ENCODE assay signal across 8 mouse cellular contexts in genomic region chr3:108209536-108209935, GRCm38 (mm10). TPM values are rescaled to one million over a fixed set of nuclear protein-coding genes. Genes with fewer than 3 reads are reported as not detected.
A peak's percentile ranks its signal among the peaks of the same experiment; 100 is the strongest.
DNase-seq lines count a peak whose midpoint lies in the region; ATAC-seq and TF ChIP-seq lines count a peak whose summit lies in the region.

No protein-coding gene starts in this region.

- no peak for TF ChIP-seq CTCF in ES-Bruce4 (IDR thresholded peaks at IDR 0.05; ENCODE audit: low read depth, low read length)
- no peak for TF ChIP-seq CTCF in forebrain, postnatal 0 days (IDR thresholded peaks at IDR 0.05; ENCODE audit: low read depth)

- H3K27ac ChIP-seq in heart, embryonic 11.5 days (ENCODE audit: low read depth, low read length): no peak overlapping the region
- H3K27ac ChIP-seq in ES-Bruce4 (ENCODE audit: insufficient read depth, low read length): no peak overlapping the region
- H3K27ac ChIP-seq in forebrain, postnatal 0 days (ENCODE audit: low read depth, low read length): peak overlapping the region; percentile 97
- H3K27ac ChIP-seq in midbrain, embryonic 10.5 days (replicated peaks): peak overlapping the region; percentile 100

- peaks cover 10% of the 10 kb centered on the region for H3K36me3 ChIP-seq in heart, embryonic 11.5 days (ENCODE audit: control insufficient read depth, insufficient read depth, low read length)
- no peaks in the 10 kb centered on the region for H3K36me3 ChIP-seq in ES-Bruce4 (ENCODE audit: control insufficient read depth, insufficient read depth, low read length, poor library complexity, severe bottlenecking)
- peaks cover 28% of the 10 kb centered on the region for H3K36me3 ChIP-seq in forebrain, postnatal 0 days (ENCODE audit: insufficient read depth)
- peaks cover 40% of the 10 kb centered on the region for H3K36me3 ChIP-seq in midbrain, embryonic 10.5 days

- peak overlapping the region; percentile 85 for H3K4me2 ChIP-seq in heart, embryonic 11.5 days
- peak overlapping the region; percentile 89 for H3K4me2 ChIP-seq in forebrain, postnatal 0 days (ENCODE audit: low read depth)

- peak overlapping the region; percentile 95 for H3K9ac ChIP-seq in heart, embryonic 11.5 days (ENCODE audit: low read depth, low read length)
- peak overlapping the region; percentile 69 for H3K9ac ChIP-seq in ES-Bruce4 (ENCODE audit: low read depth, poor library complexity, severe bottlenecking)
- peak overlapping the region; percentile 83 for H3K9ac ChIP-seq in forebrain, postnatal 0 days

- no peak for TF ChIP-seq POLR2A in ES-Bruce4 (IDR thresholded peaks at IDR 0.05; ENCODE audit: insufficient read depth, low read length)

- H3K27me3 ChIP-seq in heart, embryonic 11.5 days (ENCODE audit: control insufficient read depth, insufficient read depth, low read length): no peaks in the 10 kb centered on the region
- no peaks in the 10 kb centered on the region for H3K27me3 ChIP-seq in ES-Bruce4 (ENCODE audit: control insufficient read depth, insufficient read depth, low read length, poor library complexity, severe bottlenecking)
- H3K27me3 ChIP-seq in forebrain, postnatal 0 days (ENCODE audit: insufficient read depth, low read length): no peaks in the 10 kb centered on the region
- H3K27me3 ChIP-seq in midbrain, embryonic 10.5 days (ENCODE audit: low read depth, poor library complexity, severe bottlenecking): no peaks in the 10 kb centered on the region

- DNase-seq in heart, postnatal 10 days: no peak
- no peak for DNase-seq in forebrain, postnatal 0 days
- peak; percentile 30 for DNase-seq in midbrain, embryonic 10.5 days (ENCODE audit: low spot score)
- no peak for DNase-seq in MN1 (ENCODE audit: low spot score)
- DNase-seq in gastrocnemius, adult 8-10 months (ENCODE audit: low spot score in 2 of 2): no peak
- no peak for DNase-seq in gastrocnemius, postnatal 25 days

- ATAC-seq in heart, embryonic 11.5 days (replicated peaks; ENCODE audit: insufficient number of reproducible peaks, low FRiP score, low TSS enrichment): no peak
- no peak for ATAC-seq in forebrain, postnatal 0 days

- intact Hi-C loops in heart, postnatal 10 days (cut with DNase I): no loop called here

- TF ChIP-seq EP300 in ES-Bruce4 (IDR thresholded peaks at IDR 0.05; ENCODE audit: insufficient read depth, low read depth, low read length): no peak

- 11% methylated on average over 8 of the region's 8 CpGs for WGBS in heart, embryonic 11.5 days (ENCODE audit: insufficient replicate concordance)
- 8% methylated on average over 8 of the region's 8 CpGs for WGBS in forebrain, postnatal 0 days
- WGBS in midbrain, embryonic 10.5 days: 10% methylated on average over 8 of the region's 8 CpGs

- no peaks in the 10 kb centered on the region for H3K9me3 ChIP-seq in heart, embryonic 11.5 days (replicated peaks; ENCODE audit: control insufficient read depth, low read length)
- H3K9me3 ChIP-seq in ES-Bruce4 (replicated peaks; ENCODE audit: control insufficient read depth, insufficient read depth, low read length, poor library complexity, severe bottlenecking): no peaks in the 10 kb centered on the region
- no peaks in the 10 kb centered on the region for H3K9me3 ChIP-seq in forebrain, postnatal 0 days (ENCODE audit: low read length)
- H3K9me3 ChIP-seq in midbrain, embryonic 10.5 days (replicated peaks): no peaks in the 10 kb centered on the region

- H3K4me3 ChIP-seq in heart, embryonic 11.5 days (ENCODE audit: low read depth, low read length): peak overlapping the region; percentile 72
- H3K4me3 ChIP-seq in ES-Bruce4 (ENCODE audit: low read depth, low read length): peak overlapping the region; percentile 85
- H3K4me3 ChIP-seq in forebrain, postnatal 0 days (ENCODE audit: low read depth, low read length): peak overlapping the region; percentile 61
- peak overlapping the region; percentile 79 for H3K4me3 ChIP-seq in midbrain, embryonic 10.5 days

- H3K4me1 ChIP-seq in heart, embryonic 11.5 days (ENCODE audit: control insufficient read depth, insufficient read depth, low read length): peaks cover 10% of the 10 kb centered on the region; the same call in 1 of the 2 replicates
- H3K4me1 ChIP-seq in ES-Bruce4 (ENCODE audit: control insufficient read depth, insufficient read depth, low read length): peaks cover 4% of the 10 kb centered on the region
- peaks cover 25% of the 10 kb centered on the region for H3K4me1 ChIP-seq in forebrain, postnatal 0 days (ENCODE audit: insufficient read depth)
- H3K4me1 ChIP-seq in midbrain, embryonic 10.5 days: peaks cover 27% of the 10 kb centered on the region

RNA-seq across cellular contexts. Expression of gene Atxn7l2, which starts 1.2 kb away (rescaled TPM):
- polyA plus RNA-seq in heart, embryonic 11.5 days (2014; fragmentation: Nextera tagmentation; extraction: Ambion mirVana): 7.1 and 8.4 TPM in 2 replicates
- total RNA-seq in heart, postnatal 10 days (2021): 1 to 10 TPM; 4.5 TPM
- polyA plus RNA-seq in ES-Bruce4 (2011; ENCODE audit: insufficient read depth, insufficient read length, low read depth, missing spikeins): 4.3 and 9.2 TPM in 2 replicates
- total RNA-seq in forebrain, postnatal 0 days (2014; rRNA removed): 22.0 and 23.4 TPM in 2 replicates
- polyA plus RNA-seq in forebrain, postnatal 0 days (2015; fragmentation: Nextera tagmentation; extraction: Ambion mirVana): 18.1 and 20.7 TPM in 2 replicates
- polyA plus RNA-seq in midbrain, embryonic 10.5 days (2016; fragmentation: Nextera tagmentation; extraction: Ambion mirVana): 18.1 and 23.5 TPM in 2 replicates
- total RNA-seq in gastrocnemius, adult 8-10 months (2022): 1 to 10 TPM; 5.9 to 7.4 (median 6.6) TPM
- total RNA-seq in gastrocnemius, postnatal 25 days (2021): 1 to 10 TPM; 6.1 to 6.5 TPM

RNA-seq across cellular contexts. Expression of gene Cyb561d1, which starts 8.5 kb away (rescaled TPM):
- 1.7 and 2.0 TPM in 2 replicates for polyA plus RNA-seq in heart, embryonic 11.5 days (2014; fragmentation: Nextera tagmentation; extraction: Ambion mirVana)
- 1 to 10 TPM; 5.7 to 6.2 TPM for total RNA-seq in heart, postnatal 10 days (2021)
- 3.3 and 3.7 TPM in 2 replicates for polyA plus RNA-seq in ES-Bruce4 (2011; ENCODE audit: insufficient read depth, insufficient read length, low read depth, missing spikeins)
- 4.1 and 5.4 TPM in 2 replicates for total RNA-seq in forebrain, postnatal 0 days (2014; rRNA removed)
- 3.3 and 4.5 TPM in 2 replicates for polyA plus RNA-seq in forebrain, postnatal 0 days (2015; fragmentation: Nextera tagmentation; extraction: Ambion mirVana)
- 4.9 and 5.0 TPM in 2 replicates for polyA plus RNA-seq in midbrain, embryonic 10.5 days (2016; fragmentation: Nextera tagmentation; extraction: Ambion mirVana)
- 1 to 10 TPM; 3.0 to 3.8 (median 3.4) TPM for total RNA-seq in gastrocnemius, adult 8-10 months (2022)
- total RNA-seq in gastrocnemius, postnatal 25 days (2021): 1 to 10 TPM; 2.7 TPM

RNA-seq across cellular contexts. Expression of gene Sypl2, which starts 16.9 kb away (rescaled TPM):
- polyA plus RNA-seq in heart, embryonic 11.5 days (2014; fragmentation: Nextera tagmentation; extraction: Ambion mirVana): 1.0 and 1.1 TPM in 2 replicates
- under 1 TPM; 0.64 to 0.65 TPM for total RNA-seq in heart, postnatal 10 days (2021)
- polyA plus RNA-seq in ES-Bruce4 (2011; ENCODE audit: insufficient read depth, insufficient read length, low read depth, missing spikeins): not detected in 2 replicates
- total RNA-seq in forebrain, postnatal 0 days (2014; rRNA removed): 0.29 and 1.0 TPM in 2 replicates
- 0.42 and 0.70 TPM in 2 replicates for polyA plus RNA-seq in forebrain, postnatal 0 days (2015; fragmentation: Nextera tagmentation; extraction: Ambion mirVana)
- 0.42 and 0.88 TPM in 2 replicates for polyA plus RNA-seq in midbrain, embryonic 10.5 days (2016; fragmentation: Nextera tagmentation; extraction: Ambion mirVana)
- 100 to 1,000 TPM; 240 to 296 (median 244) TPM for total RNA-seq in gastrocnemius, adult 8-10 months (2022)
- 100 to 1,000 TPM; 596 to 597 TPM for total RNA-seq in gastrocnemius, postnatal 25 days (2021)

RNA-seq across cellular contexts. Expression of gene Amigo1, which starts 23.4 kb away (rescaled TPM):
- polyA plus RNA-seq in heart, embryonic 11.5 days (2014; fragmentation: Nextera tagmentation; extraction: Ambion mirVana): 1.3 and 1.9 TPM in 2 replicates
- total RNA-seq in heart, postnatal 10 days (2021): 10 to 100 TPM in 1 of 2 experiments, 1 to 10 TPM in 1; 6.9 to 11.8 TPM
- polyA plus RNA-seq in ES-Bruce4 (2011; ENCODE audit: insufficient read depth, insufficient read length, low read depth, missing spikeins): 4.9 and 5.6 TPM in 2 replicates
- total RNA-seq in forebrain, postnatal 0 days (2014; rRNA removed): 20.4 and 22.0 TPM in 2 replicates
- polyA plus RNA-seq in forebrain, postnatal 0 days (2015; fragmentation: Nextera tagmentation; extraction: Ambion mirVana): 9.4 and 12.1 TPM in 2 replicates
- polyA plus RNA-seq in midbrain, embryonic 10.5 days (2016; fragmentation: Nextera tagmentation; extraction: Ambion mirVana): 4.1 and 4.5 TPM in 2 replicates
- 10 to 100 TPM; 30.3 to 36.5 (median 32.6) TPM for total RNA-seq in gastrocnemius, adult 8-10 months (2022)
- total RNA-seq in gastrocnemius, postnatal 25 days (2021): 10 to 100 TPM; 21.3 to 23.3 TPM

RNA-seq across cellular contexts. Expression of gene Psma5, which starts 47.2 kb away (rescaled TPM):
- polyA plus RNA-seq in heart, embryonic 11.5 days (2014; fragmentation: Nextera tagmentation; extraction: Ambion mirVana): 242 TPM in 2 replicates
- 10 to 100 TPM; 78.2 to 80.3 TPM for total RNA-seq in heart, postnatal 10 days (2021)
- polyA plus RNA-seq in ES-Bruce4 (2011; ENCODE audit: insufficient read depth, insufficient read length, low read depth, missing spikeins): 159 and 168 TPM in 2 replicates
- total RNA-seq in forebrain, postnatal 0 days (2014; rRNA removed): 134 and 189 TPM in 2 replicates
- 239 and 278 TPM in 2 replicates for polyA plus RNA-seq in forebrain, postnatal 0 days (2015; fragmentation: Nextera tagmentation; extraction: Ambion mirVana)
- 299 and 349 TPM in 2 replicates for polyA plus RNA-seq in midbrain, embryonic 10.5 days (2016; fragmentation: Nextera tagmentation; extraction: Ambion mirVana)
- total RNA-seq in gastrocnemius, adult 8-10 months (2022): 10 to 100 TPM; 57.8 to 63.3 (median 60.8) TPM
- 10 to 100 TPM; 48.6 to 50.5 TPM for total RNA-seq in gastrocnemius, postnatal 25 days (2021)

Comparison
In these comparisons a context has a peak if more than half of its experiments do, and no peak if none do; other contexts are left out.
1. H3K27ac ChIP-seq: peak in forebrain, postnatal 0 days (single experiment) and midbrain, embryonic 10.5 days (single experiment); none in heart, embryonic 11.5 days (single experiment) and ES-Bruce4 (single experiment).
2. RNA of gene Sypl2, which starts 16.9 kb away (total RNA-seq): 596 to 597 TPM in gastrocnemius, postnatal 25 days and 240 to 296 TPM in gastrocnemius, adult 8-10 months; 0.64 to 0.65 TPM in heart, postnatal 10 days and 0.29 to 1.0 TPM in forebrain, postnatal 0 days; every median in the first group is over 100 times any median in the second.
3. Peak in every context shown above with its lines, with median percentiles within 50 percentile points of each other: H3K4me3 ChIP-seq and H3K9ac ChIP-seq.